Mouse (Mus musculus) neural tube, embryonic 13.5 days (tissue): ENCODE results near the gene Rd3l. TPM values are rescaled to one million over a fixed set of nuclear protein-coding genes. Genes with fewer than 3 reads are reported as not detected.

ENCODE experiments used
- ATAC-seq: fragments of 200-750 bp; cut with Nextera tagmentation; 2 replicates; pipeline ENCODE4 v1.8.0; 2017; ENCODE audit warnings: low read depth, mild to moderate bottlenecking, moderate TSS enrichment, moderate library complexity
- H3K27ac ChIP-seq: fragments of 300-500 bp; sonication (generic); replicated peaks from 2 replicates; pipeline ENCODE4 v1.5.1; 2015; ENCODE audit warnings: moderate library complexity, mild to moderate bottlenecking, inconsistent platforms
- H3K27me3 ChIP-seq: fragments of 300-500 bp; sonication (generic); 2 replicates; pipeline ENCODE4 v1.6.1; 2015; ENCODE audit warnings: mild to moderate bottlenecking, inconsistent platforms
- H3K36me3 ChIP-seq: fragments of 300-500 bp; sonication (generic); 2 replicates; pipeline ENCODE4 v1.6.1; 2015; ENCODE audit warnings: mild to moderate bottlenecking, inconsistent platforms
- H3K4me1 ChIP-seq: fragments of 300-500 bp; sonication (generic); replicated peaks from 2 replicates; pipeline ENCODE4 v1.6.1; 2015; ENCODE audit warnings: inconsistent platforms
- H3K4me2 ChIP-seq: fragments of 300-500 bp; sonication (generic); 2 replicates; pipeline ENCODE4 v1.6.1; 2015; ENCODE audit warnings: inconsistent platforms, mild to moderate bottlenecking, moderate library complexity
- H3K4me3 ChIP-seq: fragments of 300-500 bp; sonication (generic); 2 replicates; pipeline ENCODE4 v1.5.1; 2015; ENCODE audit warnings: mild to moderate bottlenecking, inconsistent platforms
- H3K9ac ChIP-seq: fragments of 300-500 bp; sonication (generic); 2 replicates; pipeline ENCODE4 v1.6.1; 2015; ENCODE audit warnings: moderate library complexity, mild to moderate bottlenecking, inconsistent platforms
- H3K9me3 ChIP-seq: fragments of 300-500 bp; sonication (generic); 2 replicates; pipeline ENCODE4 v1.6.1; 2016; ENCODE audit warnings: inconsistent platforms
- WGBS: fragments of 180-500 bp; shearing (Covaris S2); methylation state at CpG from one replicate; pipeline ENCODE4 v1.1.7; 2015; 5-methylcytosine and 5-hydroxymethylcytosine counted together
- polyA plus RNA-seq: library from polyadenylated mRNA; unstranded; fragments of >200 nt; fragmentation: Nextera tagmentation; extraction: Ambion mirVana; gene quantifications from 2 replicates; pipeline ENCODE4 v1.2.1, GENCODE M21; 2015

Gene Rd3l
- polyA plus RNA-seq = not detected in 2 replicates

DNA sequence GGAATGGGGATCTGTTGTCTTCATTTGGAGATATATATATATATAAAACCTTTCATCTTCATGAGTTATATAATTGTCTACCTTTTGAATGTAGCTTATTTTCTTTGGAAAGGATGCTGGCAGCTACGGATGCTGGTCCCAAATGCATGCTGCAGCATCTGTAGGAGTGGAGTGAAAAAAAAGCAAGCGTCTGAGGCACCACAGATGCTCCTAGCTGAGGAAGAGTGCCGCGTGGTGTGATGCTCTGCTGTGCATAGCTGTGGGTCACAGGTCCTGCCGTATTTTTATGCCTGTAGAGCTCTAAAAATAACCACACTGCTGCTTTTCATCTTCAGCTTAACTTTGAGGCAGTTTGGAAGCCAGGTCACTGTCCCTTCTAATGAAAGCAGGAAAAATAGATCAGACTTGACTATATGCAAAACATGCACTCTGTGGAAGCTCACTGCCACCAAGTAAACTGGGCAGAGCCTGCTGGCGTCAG, at the start of gene Rd3l:
Gene Rd3l (minus strand): TSS at position 431 of the 481 bp plus-strand sequence.
- ATAC-seq = no peak
- WGBS = 75% methylated on average over 6 of the region's 6 CpGs
- H3K36me3 ChIP-seq = no peaks in the 10 kb centered on the region
- no peak within 1 kb of the TSS for H3K4me3 ChIP-seq
- H3K9ac ChIP-seq = no peak within 1 kb of the TSS
- no peak within 1 kb of the TSS for H3K4me2 ChIP-seq
- peaks cover 6% of the 10 kb centered on the region for H3K4me1 ChIP-seq
- H3K27ac ChIP-seq = no peak within 1 kb of the TSS
- H3K9me3 ChIP-seq = no peaks in the 10 kb centered on the region
- H3K27me3 ChIP-seq = no peaks in the 10 kb centered on the region

DNA sequence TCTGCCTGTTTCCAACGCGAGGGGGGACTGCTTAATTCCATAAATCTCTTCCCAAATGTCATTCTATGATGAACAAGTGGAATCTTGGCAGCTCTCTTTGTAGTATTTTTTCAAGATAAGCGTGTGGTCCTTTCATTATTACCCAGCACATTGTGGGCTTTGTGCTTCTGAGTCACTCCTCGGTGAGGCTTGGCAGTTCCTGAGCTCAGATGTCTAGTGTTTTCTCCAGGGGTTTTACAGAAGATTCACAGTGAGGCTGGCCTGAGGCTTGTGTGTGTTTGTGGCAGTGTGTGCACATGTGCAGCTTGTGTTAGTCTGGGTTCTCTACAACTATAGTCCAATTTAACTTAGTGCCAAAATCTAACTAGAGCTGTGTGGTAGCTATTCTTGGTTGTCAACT, 46.3 kb upstream of the Rd3l start:
- Histone ChIP-seq H3K4me2 (no peak overlapping the region), H3K27ac (no peak overlapping the region), H3K4me3 (no peak overlapping the region), H3K9me3 (peaks cover under 1% of the 10 kb centered on the region; the same call in 1 of the 2 replicates), H3K9ac (no peak overlapping the region), H3K27me3 (no peaks in the 10 kb centered on the region), H3K36me3 (no peaks in the 10 kb centered on the region), H3K4me1 (no peaks in the 10 kb centered on the region)
- ATAC-seq = no peak
- WGBS = 66% methylated on average over 4 of the region's 4 CpGs

DNA sequence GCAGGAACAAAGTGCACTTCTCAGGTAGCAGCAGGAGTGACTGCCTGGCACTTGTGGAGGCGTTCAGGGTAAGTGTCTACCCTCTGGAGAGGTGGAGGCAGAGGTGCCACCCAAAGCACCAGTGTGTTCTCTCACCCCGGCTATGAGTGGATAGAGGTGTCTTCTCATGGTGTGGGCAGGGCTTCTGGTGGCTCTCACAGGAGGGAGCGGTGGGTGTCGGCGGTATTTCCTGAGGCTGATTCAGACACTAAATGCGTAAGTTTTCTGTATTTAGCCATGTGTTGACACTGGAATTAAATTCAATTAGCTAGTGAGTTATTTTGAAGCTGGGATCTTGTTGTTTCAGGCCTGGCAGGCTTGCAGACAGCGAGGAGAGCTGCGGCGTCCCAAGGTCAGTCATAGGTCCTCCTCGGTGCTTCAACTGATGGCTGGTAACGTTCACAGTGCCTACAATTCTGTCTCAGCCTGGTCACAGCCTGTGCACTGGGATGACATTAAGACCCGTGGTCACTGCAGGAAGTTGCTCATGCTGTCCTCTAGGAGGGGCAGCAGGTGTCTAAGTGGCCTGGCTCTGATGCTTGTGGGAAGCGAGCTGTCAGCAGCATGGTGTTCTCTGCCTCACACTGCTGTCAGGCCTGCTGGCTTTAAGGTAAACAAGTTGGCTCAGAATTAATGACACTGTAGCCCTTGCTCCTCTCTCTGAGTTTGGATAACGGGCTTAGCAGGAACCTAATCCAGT, 45.0 kb upstream of the Rd3l start:
- 85% methylated on average over 14 of the region's 14 CpGs for WGBS
- Histone ChIP-seq H3K9me3 (peaks cover 7% of the 10 kb centered on the region; the same call in 1 of the 2 replicates), H3K27ac (no peak overlapping the region), H3K36me3 (no peaks in the 10 kb centered on the region), H3K4me1 (no peaks in the 10 kb centered on the region), H3K4me2 (no peak overlapping the region), H3K4me3 (no peak overlapping the region), H3K9ac (no peak overlapping the region), H3K27me3 (no peaks in the 10 kb centered on the region)
- ATAC-seq = no peak

DNA sequence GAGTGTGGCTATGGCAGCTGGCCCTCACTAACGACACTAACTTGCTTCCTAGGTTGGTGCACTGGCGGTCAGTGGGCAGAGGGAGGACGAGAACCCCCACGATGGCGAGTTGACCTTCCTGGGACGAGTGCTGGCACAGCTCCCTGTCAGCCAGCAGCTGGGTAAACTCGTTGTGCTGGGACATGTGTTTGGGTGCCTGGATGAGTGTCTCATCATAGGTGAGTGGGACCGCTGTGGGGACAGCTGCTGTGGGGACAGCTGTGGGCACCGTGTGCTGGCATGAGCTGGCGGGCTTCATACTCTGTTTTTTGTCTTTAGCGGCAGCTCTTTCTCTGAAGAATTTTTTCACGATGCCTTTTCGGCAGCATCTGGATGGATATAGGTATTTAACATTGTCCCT, 44.3 kb upstream of the Rd3l start:
- Histone ChIP-seq H3K9ac (no peak overlapping the region), H3K9me3 (peaks cover 7% of the 10 kb centered on the region; the same call in 1 of the 2 replicates), H3K36me3 (no peaks in the 10 kb centered on the region), H3K4me1 (no peaks in the 10 kb centered on the region), H3K4me2 (no peak overlapping the region), H3K4me3 (no peak overlapping the region), H3K27ac (no peak overlapping the region), H3K27me3 (no peaks in the 10 kb centered on the region)
- ATAC-seq = no peak
- 93% methylated on average over 13 of the region's 13 CpGs for WGBS

DNA sequence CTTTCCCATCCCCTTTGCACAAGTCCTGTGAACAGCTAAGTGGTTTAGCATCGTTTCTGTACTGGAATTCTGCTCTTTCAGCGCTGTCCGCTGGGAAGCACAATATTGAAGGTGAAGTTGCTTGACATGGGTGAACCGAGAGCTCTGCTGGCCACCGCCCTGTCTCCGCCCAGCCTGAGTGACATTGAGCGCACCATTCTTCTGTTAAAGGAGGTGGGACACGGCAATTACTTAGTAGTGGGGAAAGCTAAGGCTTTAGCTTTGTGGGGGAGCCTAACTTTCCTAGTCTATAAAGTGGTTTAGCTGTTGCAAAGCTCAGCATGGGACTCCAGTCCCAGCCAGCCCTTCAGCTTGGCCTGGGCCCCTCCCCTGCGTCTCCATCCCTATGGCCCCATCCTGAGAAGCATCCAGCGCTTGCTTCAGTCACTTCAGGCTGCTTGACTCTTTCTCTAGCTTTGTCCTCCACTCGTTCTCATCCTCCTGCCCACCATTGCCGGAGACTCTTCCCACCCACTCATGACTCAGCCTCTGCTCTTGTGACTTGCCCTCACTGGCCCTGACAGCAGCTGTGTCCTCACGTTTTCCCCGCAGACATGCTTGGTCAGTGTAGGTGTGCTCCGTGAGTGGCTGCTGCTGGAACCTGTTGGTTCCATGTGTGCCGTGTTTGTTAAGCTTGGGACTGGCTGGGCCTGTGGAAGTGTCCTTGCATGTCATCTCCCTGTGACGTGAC, 43.6 kb upstream of the Rd3l start:
- WGBS = 70% methylated on average over 17 of the region's 17 CpGs
- no peak overlapping the region for H3K4me2 ChIP-seq
- no peaks in the 10 kb centered on the region for H3K36me3 ChIP-seq
- H3K27me3 ChIP-seq = no peaks in the 10 kb centered on the region
- ATAC-seq = no peak
- H3K9ac ChIP-seq = no peak overlapping the region
- no peaks in the 10 kb centered on the region for H3K4me1 ChIP-seq
- H3K27ac ChIP-seq = no peak overlapping the region
- H3K9me3 ChIP-seq = peaks cover 7% of the 10 kb centered on the region; the same call in 1 of the 2 replicates
- H3K4me3 ChIP-seq = no peak overlapping the region

DNA sequence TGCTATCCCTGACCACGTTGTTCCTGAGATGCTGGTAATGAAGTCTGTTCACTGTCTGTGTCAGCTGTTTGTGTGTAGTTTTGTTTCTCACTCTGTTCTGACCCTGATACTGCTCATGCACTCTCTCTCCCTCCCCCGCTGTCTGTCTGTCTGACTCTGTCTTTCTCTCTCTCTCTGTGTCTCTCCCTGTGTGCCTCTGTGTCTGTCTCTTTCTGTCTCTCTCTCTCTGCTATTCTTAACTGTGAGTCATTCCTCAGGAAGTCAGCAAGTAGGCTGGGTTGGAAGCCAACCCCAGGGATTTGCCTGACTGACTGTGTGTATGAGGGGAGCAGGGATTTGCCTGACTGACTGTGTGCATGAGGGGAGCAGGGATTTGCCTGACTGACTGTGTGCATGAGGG, 42.2 kb upstream of the Rd3l start:
- no peaks in the 10 kb centered on the region for H3K36me3 ChIP-seq
- peaks cover 7% of the 10 kb centered on the region; the same call in 1 of the 2 replicates for H3K9me3 ChIP-seq
- no peak overlapping the region for H3K27ac ChIP-seq
- no peaks in the 10 kb centered on the region for H3K27me3 ChIP-seq
- H3K4me2 ChIP-seq = no peak overlapping the region
- WGBS = 84% methylated on average over 2 of the region's 2 CpGs
- no peak overlapping the region for H3K9ac ChIP-seq
- H3K4me3 ChIP-seq = no peak overlapping the region
- no peaks in the 10 kb centered on the region for H3K4me1 ChIP-seq
- no peak for ATAC-seq

DNA sequence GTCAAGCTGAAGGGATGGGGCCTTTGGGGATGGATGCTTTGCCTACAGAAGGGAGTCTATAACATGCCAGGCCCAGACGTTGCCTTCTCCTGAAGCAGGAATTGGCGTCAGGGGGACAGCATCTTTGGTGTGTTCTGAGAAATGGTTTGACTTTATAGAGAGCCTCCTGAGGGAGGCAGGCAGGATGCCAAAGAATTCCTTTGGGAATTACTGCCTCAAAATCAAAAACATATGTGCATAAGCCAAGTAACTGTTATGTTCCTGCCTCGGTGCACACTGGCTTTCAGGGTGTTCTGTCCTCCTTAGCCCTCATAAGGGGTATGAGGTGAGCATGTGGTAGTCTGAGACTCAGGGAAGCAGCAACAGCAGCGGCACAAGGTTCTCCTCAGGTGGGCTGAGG, 35.2 kb upstream of the Rd3l start:
- Histone ChIP-seq H3K36me3 (no peaks in the 10 kb centered on the region), H3K27me3 (no peaks in the 10 kb centered on the region), H3K27ac (no peak overlapping the region), H3K4me2 (no peak overlapping the region), H3K9me3 (no peaks in the 10 kb centered on the region), H3K4me3 (no peak overlapping the region), H3K9ac (no peak overlapping the region), H3K4me1 (peaks cover 8% of the 10 kb centered on the region; the same call in 1 of the 2 replicates)
- ATAC-seq = no peak
- 76% methylated on average over 4 of the region's 4 CpGs for WGBS

DNA sequence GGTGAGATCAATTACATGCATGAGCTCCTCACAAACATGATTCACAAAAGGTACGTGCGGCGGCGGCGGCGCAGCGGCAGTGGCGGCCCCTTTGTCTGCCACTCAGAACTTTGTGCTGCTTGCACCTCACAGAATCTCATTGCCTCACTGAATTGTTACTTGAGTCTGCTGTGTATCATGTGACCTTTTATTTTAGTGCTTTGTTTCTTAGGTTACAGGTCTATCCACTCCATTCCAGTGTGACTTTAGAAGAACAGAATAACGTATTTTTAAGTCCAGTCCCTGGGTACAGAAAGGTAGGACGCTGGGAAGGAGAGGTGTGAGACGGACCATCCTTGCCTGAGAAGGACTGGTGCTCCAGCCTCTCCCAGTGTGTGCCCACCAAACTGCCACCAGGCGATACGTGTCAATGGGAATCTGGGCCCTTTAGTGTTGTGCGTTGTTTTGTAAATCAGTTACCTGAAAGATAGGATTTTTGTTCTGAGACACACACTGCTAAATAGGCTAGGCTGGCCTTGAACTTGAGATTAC, 32.2 kb upstream of the Rd3l start:
- ATAC-seq = no peak
- Histone ChIP-seq H3K27me3 (no peaks in the 10 kb centered on the region), H3K9ac (peak overlapping the region; percentile 52), H3K36me3 (no peaks in the 10 kb centered on the region), H3K4me2 (peak overlapping the region; percentile 44), H3K9me3 (no peaks in the 10 kb centered on the region), H3K27ac (no peak overlapping the region), H3K4me3 (peak overlapping the region; percentile 12; the same call in 1 of the 2 replicates), H3K4me1 (peaks cover 8% of the 10 kb centered on the region; the same call in 1 of the 2 replicates)
- 15% methylated on average over 14 of the region's 14 CpGs for WGBS

DNA sequence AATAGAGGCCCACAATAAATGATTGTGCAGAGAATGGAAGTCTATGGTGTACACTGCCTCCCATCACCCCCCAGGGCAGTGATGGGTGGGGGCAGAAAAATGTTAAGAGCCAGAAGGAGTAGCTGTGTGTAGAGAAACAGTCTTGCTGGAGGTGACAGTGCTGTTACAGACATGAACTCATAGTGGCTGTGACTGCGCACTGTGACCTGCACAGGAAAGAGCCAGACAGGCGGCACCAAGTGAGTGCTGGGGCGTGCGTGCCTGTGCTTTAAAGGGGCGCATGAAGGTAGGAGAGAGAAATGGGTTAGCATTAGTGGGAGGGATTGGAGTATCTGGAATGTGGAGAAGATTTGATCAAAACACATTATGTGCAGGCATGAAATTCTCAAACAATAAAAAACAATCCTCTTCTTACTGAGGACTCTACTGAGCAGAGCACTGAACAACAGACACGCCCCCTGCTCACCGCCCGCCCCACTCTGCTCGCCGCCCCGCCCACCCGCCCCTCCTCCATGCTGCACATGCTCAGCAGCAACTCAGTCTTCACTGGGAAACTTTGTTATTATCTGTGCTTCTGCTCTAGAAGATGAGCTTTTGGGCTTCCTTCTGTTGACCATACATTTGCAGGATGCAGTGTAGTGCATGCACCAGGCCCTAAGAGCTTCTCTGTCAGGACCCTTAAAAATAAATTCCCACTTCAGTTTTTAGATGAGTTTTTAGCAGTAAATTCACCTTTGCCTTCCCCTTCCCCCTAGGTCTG, 31.6 kb upstream of the Rd3l start:
- Histone ChIP-seq H3K4me1 (peaks cover 8% of the 10 kb centered on the region; the same call in 1 of the 2 replicates), H3K4me3 (peak overlapping the region; percentile 12; the same call in 1 of the 2 replicates), H3K9me3 (no peaks in the 10 kb centered on the region), H3K36me3 (no peaks in the 10 kb centered on the region), H3K27ac (no peak overlapping the region), H3K27me3 (no peaks in the 10 kb centered on the region), H3K4me2 (peak overlapping the region; percentile 44), H3K9ac (peak overlapping the region; percentile 52)
- ATAC-seq = peak; percentile 76
- WGBS = 37% methylated on average over 12 of the region's 12 CpGs

DNA sequence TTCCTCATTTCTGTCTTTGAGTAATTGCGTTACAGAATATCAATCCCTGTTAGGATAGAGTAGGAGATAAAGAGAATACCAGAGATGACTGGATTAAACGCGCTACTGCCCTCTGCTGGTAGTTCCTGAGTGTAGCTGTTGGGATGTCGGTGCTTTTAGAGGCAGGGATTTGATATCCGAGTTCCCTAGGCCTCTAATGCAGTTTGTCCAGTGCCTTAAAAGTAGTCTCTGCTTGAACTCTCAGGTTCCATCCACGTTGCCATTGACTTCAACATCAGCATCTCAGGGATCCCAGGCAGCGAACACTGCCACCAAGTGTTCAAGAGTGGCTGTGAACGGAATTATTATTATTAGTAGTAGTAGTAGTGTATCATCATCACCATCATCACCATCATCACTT, 20.1 kb upstream of the Rd3l start:
- Histone ChIP-seq H3K36me3 (no peaks in the 10 kb centered on the region), H3K9me3 (no peaks in the 10 kb centered on the region), H3K4me1 (no peaks in the 10 kb centered on the region), H3K27me3 (no peaks in the 10 kb centered on the region), H3K9ac (no peak overlapping the region), H3K27ac (no peak overlapping the region), H3K4me2 (no peak overlapping the region), H3K4me3 (no peak overlapping the region)
- peak; percentile 47; the same call in 1 of the 2 replicates for ATAC-seq
- 26% methylated on average over 8 of the region's 8 CpGs for WGBS

DNA sequence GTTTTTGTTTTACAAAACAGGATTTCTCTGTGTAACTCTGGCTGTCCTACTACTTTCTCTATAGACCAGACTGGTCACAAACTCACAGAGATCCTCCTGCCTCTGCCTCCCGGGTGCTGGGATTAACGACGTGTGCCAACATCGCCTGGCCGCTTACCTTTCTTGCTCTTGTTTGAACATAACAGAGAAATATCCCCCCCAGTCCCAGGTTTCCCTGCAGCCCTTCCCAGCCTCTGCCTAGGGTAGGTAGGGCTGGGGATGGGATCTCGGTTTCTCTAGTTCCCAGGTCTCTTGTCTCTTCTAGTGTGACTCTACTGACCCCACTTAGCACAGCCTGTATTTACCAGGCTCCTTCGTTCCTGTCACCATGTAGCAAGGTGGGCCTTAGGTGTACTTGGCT, 18.6 kb upstream of the Rd3l start:
- Histone ChIP-seq H3K27me3 (no peaks in the 10 kb centered on the region), H3K27ac (no peak overlapping the region), H3K36me3 (no peaks in the 10 kb centered on the region), H3K9ac (no peak overlapping the region), H3K4me3 (no peak overlapping the region), H3K4me2 (no peak overlapping the region), H3K4me1 (no peaks in the 10 kb centered on the region), H3K9me3 (no peaks in the 10 kb centered on the region)
- ATAC-seq = no peak
- 95% methylated on average over 7 of the region's 7 CpGs for WGBS
